Mouse (Mus musculus) kidney, adult 8-10 months (tissue): ENCODE data around the gene Kdm3a.
A peak's percentile ranks its signal among the peaks of the same experiment; 100 is the strongest.

Experiments used
- DNase-seq, 2 experiments: peaks; one replicate each; pipeline ENCODE4 v3.0.0; 2022

The Kdm3a gene

DNA sequence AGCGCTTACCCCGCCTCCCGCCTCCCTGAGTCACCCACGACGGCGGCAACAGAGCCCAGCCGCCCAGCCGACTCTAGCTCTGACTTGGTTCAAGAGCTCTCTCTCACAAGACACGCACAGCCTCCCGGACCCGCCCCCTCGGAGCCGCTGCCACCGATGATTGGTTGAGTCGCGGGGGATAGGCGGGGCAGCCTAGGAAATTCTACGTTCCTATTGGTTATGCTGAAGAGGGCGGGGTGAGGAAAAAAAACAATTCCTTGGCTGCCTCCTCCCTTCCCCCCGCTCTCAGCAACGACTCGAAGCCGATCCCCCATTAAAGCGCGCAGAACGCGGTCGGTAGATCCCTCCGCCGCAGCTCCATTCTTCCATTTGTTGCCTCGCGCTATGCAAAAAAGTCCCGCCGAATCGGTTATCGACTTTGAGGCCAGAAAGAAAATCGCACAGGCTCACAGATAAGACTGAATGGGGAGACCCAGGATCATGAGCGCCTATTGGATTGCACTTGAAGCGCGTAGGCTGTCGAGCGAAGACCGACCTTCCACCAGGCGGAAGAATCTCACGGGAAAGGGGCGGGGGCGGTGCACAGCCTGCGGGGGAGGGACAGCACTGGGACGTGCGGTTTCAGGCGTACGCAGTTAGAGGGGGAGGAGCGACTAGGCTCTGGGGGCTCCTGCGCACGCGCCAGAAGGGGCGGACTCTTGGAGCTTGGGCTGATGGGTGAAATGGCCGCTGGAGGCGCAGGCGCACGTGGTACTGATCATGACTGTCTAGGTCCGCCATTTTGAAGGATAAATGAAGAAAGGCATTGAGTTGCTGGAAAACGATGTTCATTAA is at the start of gene Kdm3a:
Kdm3a (minus strand) TSS at position 162 of the 834 bp plus-strand sequence.
- peak; percentile 98 to 99 for DNase-seq

DNA sequence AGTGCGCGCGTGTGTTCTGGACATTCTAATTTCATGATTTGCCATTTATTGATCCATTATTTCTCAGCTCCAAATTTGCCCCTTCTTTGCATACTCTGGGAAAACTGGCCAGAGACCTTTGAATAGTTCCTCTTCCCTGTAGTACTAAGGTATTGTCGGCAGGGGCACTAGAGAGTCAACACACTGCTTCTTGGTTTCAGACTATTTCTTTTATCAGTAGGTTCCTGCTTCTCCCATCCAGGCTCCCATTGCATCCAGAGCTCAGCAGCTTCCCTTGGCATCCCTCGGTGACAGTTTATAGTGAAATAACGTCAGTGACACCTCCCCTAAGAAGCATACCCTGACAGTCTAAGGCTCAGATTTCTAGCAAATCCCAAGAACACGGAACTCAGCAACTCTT is 46.1 kb upstream of the Kdm3a start:
- no peak for DNase-seq

DNA sequence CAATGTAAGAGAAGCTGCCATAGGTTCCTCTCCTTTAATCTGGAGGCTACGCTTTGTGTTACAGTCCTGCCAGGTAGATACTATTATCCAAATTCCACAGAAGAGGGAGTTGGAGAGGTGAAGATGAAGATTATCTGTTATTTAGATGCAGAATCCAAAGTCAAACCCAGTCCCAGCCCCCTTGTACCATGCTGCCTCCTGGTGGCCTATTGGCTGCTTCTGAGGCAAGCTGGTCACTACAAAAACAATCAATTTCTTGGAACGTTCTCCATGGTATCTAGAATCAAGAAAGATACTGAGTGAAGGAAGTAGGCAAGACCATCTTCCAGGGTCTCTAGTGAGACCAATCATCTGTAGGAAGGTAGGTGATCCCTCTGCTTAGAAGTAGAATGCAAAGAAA is 40.4 kb upstream of the Kdm3a start:
- DNase-seq, result peak in 1 of 2 experiments; percentile 26

DNA sequence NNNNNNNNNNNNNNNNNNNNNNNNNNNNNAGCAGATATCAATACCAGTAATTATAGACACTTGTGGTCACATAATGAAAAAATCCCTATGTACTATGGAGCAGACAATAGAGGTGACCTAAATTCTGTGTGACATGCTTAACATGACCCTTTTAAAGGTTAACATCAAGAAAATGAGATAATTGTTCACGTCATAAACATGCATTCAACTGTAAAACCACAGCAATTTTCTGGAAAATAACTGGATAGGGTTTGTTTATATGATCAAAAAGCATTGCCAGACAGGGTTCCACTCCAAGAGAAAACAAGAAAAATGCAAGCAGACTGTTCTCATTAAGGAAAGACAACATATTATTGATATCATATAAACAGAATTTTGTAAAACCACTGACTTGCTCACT is 31.7 kb upstream of the Kdm3a start:
- no peak for DNase-seq

DNA sequence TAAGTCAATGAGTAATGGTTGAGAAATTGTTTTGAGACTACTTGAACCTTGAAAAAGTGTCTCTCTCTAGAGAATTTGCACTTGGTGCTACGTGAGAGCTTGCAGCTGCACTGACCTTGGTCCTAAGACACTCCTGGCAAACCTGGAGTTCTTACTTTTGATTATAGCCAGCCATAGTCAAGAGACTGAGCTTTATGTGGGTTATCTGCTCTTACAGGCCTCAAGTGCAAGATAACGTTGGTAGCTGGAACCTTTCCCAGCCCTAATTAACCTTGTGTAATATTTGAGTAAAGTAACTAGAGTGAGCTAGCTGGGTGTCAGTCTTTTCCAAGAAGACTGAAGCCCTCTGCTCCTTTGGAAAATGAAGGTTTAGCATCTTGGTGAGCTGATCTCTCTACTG is 25.5 kb upstream of the Kdm3a start:
- no peak for DNase-seq

DNA sequence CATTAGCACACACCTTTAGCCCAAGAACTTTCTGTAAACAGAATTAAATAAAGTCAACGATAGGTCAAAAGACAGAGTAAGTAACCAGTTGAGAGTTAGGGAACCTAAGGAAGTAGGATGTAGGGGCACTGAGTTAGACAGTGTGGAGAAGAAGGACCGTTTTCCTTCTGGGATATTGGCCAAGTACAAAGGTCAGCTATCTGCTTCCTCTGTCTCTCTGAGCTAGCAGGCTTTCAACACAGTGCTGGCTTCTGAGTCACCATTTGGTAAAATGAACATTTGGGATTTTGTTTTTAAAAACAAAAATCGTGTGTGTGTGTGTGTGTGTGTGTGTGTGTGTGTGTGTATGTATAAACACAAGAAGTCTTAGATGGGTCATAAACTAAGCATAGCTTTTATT is 23.0 kb upstream of the Kdm3a start:
- DNase-seq, result peak; percentile 11 to 12

DNA sequence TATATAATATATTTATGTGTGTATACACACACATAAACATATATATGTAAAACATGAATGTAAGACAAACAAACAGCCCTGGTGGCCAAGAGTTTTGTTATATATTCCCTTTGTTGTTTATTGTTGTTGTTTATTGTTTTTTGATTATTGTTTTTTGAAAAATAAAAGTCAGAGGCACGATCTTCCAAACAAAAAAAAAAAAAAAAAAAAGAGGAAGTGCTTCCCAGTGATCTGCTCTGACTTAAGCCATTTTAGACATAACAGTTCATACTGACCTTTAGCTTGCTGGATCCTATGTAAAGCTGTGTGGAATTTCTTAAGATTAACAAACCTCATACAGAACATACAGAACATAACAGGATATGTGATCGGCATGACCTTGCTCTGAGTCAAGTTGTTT is 19.1 kb upstream of the Kdm3a start:
- no peak for DNase-seq

DNA sequence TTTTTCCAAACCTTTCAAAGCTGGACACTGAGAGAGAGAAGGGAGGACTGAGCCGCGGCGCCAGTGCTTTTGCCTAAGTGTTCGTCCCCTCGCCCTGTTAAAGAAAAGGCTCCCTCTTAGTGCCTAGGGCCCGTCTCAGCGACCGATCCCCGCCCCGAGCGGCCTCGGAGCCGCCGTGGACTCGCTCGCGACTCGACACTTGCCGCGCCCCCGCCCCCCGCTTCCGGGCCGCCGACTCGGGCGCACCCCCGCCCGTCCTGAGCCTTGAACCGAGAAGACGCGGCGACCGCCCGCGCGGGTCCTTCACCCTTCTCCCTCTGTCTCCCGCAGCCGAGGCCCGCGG is 333 bp downstream of the Kdm3a start:
- DNase-seq, result no peak

DNA sequence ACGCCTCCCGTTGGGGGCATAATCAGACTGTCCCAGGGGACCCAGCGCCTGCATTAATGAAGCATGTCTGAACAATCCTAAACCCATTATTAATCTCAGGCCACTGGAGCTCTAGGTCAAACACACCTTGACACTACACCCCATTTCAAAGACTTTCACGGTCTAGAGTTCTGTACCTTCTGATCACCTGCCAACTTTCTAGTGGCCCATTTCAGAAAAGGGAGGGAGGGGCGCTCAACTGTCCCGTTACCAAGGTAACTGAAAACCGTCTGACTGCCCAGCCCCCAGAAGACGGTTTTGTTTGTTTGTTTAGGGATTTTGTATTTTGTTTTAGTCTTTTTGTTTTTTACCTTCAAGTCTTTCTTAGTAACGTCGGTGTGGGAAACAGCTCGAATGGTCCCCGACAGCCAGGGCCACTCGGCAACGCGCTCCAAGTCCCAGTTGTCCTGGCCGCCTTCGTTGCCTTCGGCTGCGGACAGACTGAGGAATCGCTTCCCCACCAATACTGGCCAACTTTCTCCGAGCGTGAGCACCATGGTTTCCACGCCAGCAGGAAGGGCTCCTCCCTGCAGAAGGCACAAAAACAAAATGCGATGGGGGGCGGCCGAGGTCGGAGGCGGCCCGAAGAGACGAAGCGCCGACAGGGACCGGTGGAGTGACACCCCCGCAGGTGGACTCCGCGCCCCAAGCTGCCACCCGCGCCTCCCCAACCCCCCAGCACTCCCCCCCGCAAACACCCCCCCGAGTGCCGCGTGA is 906 bp downstream of the Kdm3a start:
- DNase-seq, result peak; percentile 29 to 37

DNA sequence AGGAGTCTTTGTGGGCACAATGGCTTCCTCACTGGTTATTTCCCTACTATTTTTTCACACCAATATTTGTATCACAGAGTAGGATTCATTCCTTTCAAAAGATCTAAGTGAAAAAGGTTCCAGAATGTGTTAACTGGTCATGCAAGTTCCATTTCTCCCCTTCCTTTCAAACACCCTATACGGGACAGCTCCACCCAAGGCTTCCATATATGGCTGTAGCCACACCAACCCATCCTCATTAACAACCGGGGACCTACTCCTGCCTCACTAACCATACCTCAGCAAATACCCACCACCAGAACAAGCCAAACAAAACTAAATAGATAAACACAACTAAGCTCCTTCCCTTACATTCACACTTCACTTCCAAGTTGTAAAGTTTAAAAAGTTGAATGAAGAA is 1.6 kb downstream of the Kdm3a start:
- DNase-seq, result no peak

DNA sequence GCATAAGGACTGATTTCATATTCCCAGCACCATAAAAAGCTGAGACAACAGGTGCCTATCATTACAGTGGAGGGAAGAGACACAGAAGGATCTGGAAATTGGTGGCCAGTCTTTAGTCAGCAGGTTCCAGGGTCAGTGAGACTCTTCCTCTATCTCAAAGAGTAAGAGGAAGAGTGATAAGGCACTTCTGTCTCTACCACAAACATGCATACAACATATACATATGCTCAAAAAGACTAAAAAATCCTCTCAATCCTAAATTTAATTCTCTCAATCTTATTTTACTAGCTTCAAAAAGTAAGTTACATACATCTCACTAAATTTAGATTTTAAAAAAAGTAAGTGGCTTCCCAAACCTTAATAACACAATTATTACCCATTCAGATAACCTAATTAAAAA is 5.5 kb downstream of the Kdm3a start:
- no peak for DNase-seq

DNA sequence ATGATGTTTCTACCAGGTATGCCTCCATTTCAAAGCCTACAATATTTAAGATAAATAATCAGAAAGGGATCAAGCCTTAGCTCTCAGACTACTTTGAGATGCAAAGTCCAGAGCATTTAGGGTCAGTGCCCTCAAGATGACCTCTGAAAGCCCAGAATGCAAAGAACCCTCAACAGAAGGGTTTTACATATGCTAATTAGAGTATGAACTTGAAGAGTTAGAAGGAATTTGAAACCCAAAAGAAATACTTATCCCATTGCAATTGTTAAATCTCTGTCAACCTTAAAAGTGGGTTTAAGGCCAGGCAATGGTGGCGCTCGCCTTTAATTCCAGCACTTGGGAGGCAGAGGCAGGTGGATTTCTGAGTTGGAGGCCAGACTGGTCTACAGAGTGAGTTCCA is 6.8 kb downstream of the Kdm3a start:
- DNase-seq, result no peak

DNA sequence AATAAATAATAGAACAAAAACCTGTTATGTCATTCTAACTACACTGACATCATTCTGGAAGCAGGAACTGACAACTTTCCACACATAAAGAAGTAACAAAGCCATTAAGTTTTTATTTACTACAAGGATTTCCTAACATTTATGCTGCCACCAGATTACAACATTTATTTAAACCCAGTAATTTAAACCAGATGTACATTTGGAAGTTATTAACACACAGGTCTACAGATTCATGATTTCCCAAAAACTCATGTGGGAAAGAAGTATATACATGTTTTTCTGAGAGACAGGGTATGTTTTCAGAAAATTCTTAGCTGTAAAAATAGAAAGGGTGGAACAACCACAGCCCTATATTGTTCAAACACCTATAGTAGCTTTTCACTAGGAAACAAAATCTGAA is 8.1 kb downstream of the Kdm3a start:
- no peak for DNase-seq

DNA sequence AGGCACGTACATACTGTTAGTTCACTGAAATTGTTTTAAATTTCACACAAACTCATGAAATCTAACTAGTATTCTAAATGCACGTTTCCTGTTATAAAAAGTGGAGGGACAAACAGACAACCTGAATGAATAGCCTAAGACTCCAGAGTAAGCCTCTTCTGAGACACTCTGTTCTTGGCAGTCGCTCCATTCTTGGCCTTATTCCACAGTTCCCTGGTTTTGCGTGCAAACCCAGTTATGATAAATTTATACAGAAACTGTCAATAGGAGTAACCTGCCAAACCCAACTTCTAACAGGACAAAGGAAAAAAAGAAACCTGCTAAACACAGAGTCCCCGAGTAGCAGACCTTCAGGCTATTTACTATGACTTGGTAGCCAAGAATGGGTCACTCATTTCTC is 10.8 kb downstream of the Kdm3a start:
- no peak for DNase-seq

DNA sequence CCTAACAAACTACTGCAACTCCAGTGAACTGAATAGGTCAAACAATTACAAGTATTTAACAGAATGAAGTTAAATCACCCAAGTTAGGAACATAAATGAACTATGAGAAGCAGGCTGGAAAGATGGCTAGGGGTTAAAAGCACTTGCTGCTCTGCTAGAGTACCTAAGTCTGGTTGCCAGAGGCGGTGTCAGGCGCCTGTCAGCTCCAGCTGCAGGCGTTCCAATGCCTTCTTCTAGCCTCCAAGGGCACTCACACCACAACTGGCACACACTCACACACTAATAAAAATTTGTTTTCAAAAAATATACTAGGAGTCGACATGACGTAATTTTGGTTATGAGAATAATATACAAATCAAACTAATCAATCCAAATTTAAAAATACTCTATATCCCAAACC is 11.2 kb downstream of the Kdm3a start:
- DNase-seq, result no peak

DNA sequence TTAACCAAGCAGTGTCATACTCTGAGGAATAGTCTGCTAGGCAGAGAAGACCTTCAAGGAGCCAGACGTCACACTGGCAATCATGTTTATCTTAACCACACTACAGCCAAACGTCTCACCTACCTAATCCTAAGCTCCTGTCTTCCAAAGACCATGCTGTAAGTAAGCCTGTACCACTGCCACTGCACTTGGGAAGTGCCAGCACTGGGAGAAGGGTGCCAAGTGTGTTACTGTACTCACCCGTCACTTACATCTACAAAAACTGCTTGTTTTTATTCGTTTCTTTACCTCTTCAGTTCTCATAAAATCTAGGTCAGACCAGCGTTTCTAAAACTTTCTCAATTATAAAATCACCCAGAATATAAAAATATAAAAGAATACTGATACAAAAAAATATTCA is 15.8 kb downstream of the Kdm3a start:
- no peak for DNase-seq

DNA sequence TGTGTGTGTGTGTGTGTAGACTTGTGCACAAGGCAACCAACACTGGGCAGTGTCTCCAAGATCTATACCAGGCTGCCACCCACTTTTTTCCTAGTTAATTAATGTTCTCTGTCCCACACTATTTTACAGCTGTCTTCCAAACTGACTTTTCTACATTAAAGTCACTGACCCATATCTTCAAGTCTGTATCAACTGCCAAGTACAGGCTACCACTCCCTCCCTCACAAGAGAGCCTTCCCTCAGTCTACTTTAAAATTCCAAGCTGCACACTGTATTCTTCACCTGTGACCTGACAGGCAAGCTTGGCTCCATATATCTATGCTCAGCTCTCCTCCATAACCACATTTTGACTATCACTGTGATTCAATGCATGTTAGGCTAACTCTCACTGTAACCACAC is 19.6 kb downstream of the Kdm3a start:
- peak in 1 of 2 experiments; percentile 13 for DNase-seq

DNA sequence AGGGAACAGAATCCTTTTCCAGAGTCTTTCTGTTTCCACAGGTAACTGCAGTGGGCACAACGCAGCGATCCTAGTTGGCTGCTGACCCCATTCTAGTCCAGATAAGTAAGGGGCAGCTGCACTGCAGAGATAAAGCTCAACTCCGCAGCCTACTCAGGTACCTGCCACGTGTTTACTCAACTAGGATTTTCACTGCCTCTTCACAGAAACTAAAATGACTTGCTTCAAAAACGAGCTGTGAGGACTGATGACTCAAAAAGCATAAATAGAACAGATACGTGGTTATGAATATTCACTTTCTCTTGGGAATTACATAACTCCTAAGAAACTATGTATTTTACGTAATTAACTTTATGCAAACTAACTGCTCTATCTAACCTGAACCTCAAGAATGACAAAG is 22.8 kb downstream of the Kdm3a start:
- no peak for DNase-seq

DNA sequence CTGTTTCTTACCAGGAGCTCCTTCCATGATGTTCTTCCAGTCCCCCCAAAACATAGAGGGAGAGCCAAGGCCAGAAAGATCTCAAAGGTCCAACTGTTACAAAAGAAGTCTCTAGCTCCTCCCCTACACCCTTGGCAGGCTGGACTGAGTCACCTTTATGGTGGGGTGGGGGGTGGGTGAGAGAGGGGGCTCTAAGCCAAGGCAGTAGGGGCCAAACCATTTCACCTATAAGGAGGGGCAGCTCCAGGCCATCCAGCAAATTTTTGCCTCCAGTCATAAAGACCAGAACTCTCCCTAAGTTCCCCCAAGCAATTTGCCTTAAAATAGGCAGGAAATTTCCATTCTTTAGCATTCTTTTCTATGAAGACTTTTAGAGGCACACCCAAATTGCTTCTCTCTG is 23.8 kb downstream of the Kdm3a start:
- DNase-seq, result no peak

DNA sequence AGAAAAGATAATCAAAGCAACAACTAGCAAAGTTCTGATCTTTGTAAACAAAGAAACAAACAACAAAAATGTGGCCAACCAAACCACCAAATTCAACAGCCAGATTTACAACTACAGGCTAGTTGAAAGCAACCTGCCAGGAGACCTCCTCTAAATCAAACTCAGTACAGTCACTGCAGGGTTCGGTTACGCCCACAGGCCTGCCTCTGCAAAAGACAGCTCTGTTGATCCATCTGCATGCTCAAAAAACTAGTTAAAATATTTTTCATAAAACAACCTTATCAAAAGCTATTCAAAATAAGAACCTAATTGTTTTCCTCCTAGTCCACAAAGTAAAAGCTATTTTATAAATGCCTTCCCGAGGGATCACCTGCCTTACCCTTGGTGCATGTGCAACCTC is 25.0 kb downstream of the Kdm3a start:
- DNase-seq, result no peak

DNA sequence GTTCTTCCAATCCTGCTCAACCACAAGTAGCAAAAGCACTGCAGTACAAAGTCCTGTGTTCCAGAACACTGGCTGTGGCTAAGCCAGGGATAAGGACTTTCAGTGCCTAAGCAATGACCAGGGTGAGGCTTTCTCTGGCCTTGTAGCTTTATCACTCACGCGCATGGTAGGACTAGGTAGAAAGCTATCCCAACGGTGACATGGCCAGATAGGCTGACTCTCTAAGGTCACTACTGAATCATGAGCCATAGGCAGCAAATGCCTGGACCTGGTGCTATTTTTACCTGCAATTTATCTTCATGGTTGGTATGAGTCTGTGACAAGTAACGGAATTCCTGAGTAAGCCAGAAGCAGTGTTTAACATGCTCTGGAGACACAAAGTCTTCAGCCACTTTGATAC is 42.6 kb downstream of the Kdm3a start:
- DNase-seq, result peak; percentile 8 to 32

DNA sequence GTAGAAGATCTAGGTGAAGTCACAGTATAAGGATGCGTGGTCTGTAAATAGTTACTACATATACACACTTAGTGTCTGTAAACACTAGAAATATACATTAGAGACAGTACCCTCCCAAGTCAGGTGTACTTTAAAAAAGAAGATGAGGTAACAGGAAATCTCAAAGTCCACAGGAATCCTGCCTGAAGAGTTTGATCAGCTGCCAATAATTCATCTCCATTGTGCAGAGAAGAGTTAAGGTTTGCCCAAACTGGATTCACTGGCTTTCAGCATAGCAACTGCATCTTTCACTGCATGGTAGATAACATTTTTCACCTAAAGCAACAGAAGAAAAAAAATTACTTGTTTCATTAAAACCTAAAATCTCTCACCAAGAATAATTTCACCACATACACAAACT is 43.4 kb downstream of the Kdm3a start:
- DNase-seq, result peak in 1 of 2 experiments; percentile 22

DNA sequence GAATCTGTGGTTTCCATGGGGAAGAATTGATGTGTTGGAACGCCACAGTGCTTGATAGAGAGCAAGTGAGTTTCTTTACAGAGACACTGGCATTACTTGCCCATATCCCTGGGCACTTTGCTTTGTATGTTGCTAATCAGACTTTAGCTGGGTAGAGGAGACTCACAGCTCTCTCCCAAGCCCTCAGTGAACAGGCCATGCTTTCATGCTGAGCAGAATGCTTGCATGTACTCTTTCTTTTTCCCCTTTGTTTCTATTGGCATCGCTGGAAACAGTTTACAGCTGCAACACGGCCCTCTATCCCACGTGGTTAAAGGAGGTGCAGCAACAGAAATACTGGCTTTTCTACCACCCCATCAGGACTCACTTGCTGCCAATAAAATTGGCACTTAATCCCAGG is 49.6 kb downstream of the Kdm3a start:
- no peak for DNase-seq

DNA sequence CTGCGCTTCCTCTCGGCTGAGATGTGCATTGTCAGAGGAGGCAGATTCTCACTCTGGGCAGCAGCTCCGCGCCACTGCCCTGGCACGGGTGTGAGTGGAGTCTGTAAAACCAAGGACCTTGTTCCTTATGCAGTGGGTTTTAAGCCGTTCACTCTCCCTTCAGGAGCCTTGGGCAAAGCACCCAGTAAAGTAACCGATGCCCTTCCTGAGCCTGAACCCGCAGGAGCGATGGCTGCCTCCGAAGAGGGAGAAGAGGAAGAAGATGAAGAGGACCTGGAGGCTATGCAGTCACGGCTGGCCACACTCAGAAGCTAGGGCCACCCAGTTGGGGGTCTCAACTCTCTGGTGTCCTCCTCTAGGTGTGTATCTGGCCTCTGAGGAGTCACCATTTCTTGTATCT is 53.3 kb downstream of the Kdm3a start:
- no peak for DNase-seq

DNA sequence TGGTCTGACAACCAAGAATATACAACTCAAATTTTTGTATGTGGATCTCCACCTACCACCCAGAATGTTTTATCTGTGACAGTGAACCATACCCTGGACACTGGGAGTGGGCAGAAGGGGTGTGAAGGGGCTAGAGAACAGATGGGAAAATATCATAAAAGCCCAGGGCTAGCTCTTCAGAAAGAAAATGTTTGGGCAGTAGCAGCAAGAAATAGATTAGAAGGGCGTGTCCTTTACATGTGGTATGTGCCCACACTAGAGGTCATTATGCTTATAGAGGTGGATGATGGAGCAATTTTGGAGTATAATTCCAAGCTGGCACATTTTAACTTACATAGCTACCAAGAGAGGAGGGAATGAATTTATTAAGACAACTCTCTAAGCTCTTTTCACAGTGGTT is 57.4 kb downstream of the Kdm3a start:
- no peak for DNase-seq
